ENCODE assay signal across 7 mouse cellular contexts in the genomic region with DNA sequence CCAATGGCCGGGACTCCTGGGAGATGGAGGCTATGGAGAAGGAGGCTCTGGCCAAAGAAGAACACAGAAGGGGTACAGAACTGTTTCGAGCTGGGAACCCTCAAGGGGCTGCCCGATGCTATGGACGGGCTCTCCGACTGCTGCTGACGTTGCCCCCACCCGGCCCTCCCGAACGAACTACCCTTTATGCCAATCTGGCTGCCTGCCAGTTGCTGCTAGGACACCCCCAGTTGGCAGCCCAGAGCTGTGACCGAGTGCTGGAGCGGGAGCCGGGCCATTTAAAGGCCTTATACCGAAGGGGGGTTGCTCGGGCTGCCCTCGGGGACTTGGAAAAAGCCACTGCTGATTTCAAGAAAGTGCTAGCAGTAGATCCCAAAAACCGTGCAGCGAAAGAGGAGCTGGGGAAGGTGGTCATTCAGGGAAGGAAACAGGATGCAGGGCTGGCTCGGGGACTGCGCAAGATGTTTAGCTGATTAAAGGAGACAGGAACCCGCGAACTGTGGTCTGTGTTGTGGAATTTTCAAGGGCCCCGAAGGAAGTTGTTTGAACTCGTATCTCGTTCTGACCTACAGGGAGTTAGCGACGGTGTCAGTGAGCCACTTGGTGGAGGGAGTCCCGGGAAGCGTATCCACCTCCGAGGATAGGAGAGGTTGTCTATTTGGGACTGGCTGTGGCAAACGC. TPM values are rescaled to one million over a fixed set of nuclear protein-coding genes. Genes with fewer than 3 reads are reported as not detected.
DNase-seq lines count a peak whose midpoint lies in the region; ATAC-seq and TF ChIP-seq lines count a peak whose summit lies in the region.

No protein-coding gene starts in this region.

- H3K9ac ChIP-seq in kidney, postnatal 0 days (ENCODE audit: low read depth, low read length), result no peak overlapping the region
- no peak overlapping the region for H3K9ac ChIP-seq in midbrain, embryonic 15.5 days

- peaks cover 18% of the 10 kb centered on the region; the same call in 1 of the 2 replicates for H3K36me3 ChIP-seq in kidney, postnatal 0 days (ENCODE audit: insufficient read depth, low read length)
- no peaks in the 10 kb centered on the region for H3K36me3 ChIP-seq in kidney, adult 2 months (ENCODE audit: control insufficient read depth, insufficient read depth, low read length)
- peaks cover 10% of the 10 kb centered on the region; the same call in 1 of the 2 replicates for H3K36me3 ChIP-seq in midbrain, embryonic 15.5 days (replicated peaks)

- 87% methylated on average over 30 of the region's 30 CpGs for WGBS in kidney, postnatal 0 days
- WGBS in kidney, adult 2 months, result 78% methylated on average over 30 of the region's 30 CpGs
- WGBS in midbrain, embryonic 15.5 days, result 88% methylated on average over 30 of the region's 30 CpGs

- H3K4me3 ChIP-seq in kidney, postnatal 0 days (replicated peaks; ENCODE audit: low read depth, low read length), result no peak overlapping the region
- no peak overlapping the region for H3K4me3 ChIP-seq in kidney, adult 2 months (ENCODE audit: insufficient read depth, low read depth, low read length)
- peak overlapping the region; percentile 70 for H3K4me3 ChIP-seq in midbrain, embryonic 15.5 days

- peak overlapping the region; percentile 77 for H3K4me2 ChIP-seq in kidney, postnatal 0 days (ENCODE audit: low read length)
- H3K4me2 ChIP-seq in midbrain, embryonic 15.5 days, result peak overlapping the region; percentile 82

- no peak for TF ChIP-seq CTCF in kidney, postnatal 0 days (IDR thresholded peaks at IDR 0.05; ENCODE audit: low read depth)
- no peak for TF ChIP-seq CTCF in kidney, adult 2 months (conservative IDR thresholded peaks at IDR 0.05; ENCODE audit: insufficient read depth, insufficient read length, low read depth, low read length)

- intact Hi-C loops in left cerebral cortex, postnatal 14 days (cut with DNase I), result no loop called here

- no peaks in the 10 kb centered on the region for H3K9me3 ChIP-seq in kidney, postnatal 0 days (replicated peaks; ENCODE audit: low read length)
- no peaks in the 10 kb centered on the region for H3K9me3 ChIP-seq in midbrain, embryonic 15.5 days

- no peak for ATAC-seq in kidney, postnatal 0 days (replicated peaks; ENCODE audit: low FRiP score, low read depth)
- 0 out of 2 replicates have a peak, but pooled peaks have one; percentile 6 for ATAC-seq in granulocyte monocyte progenitor cell, adult 5-6 weeks (replicated peaks; ENCODE audit: poor library complexity, severe bottlenecking)
- ATAC-seq in midbrain, embryonic 15.5 days (replicated peaks), result no peak
- no peak for ATAC-seq in megakaryocyte-erythroid progenitor cell, adult 5-6 weeks (replicated peaks; ENCODE audit: low FRiP score, low TSS enrichment, poor library complexity, severe bottlenecking)

- H3K4me1 ChIP-seq in kidney, postnatal 0 days (replicated peaks; ENCODE audit: insufficient read depth, low read length), result peaks cover 19% of the 10 kb centered on the region
- H3K4me1 ChIP-seq in kidney, adult 2 months (ENCODE audit: control insufficient read depth, insufficient read depth, low read length), result peaks cover 3% of the 10 kb centered on the region; the same call in 1 of the 2 replicates
- H3K4me1 ChIP-seq in midbrain, embryonic 15.5 days, result peaks cover 39% of the 10 kb centered on the region

- TF ChIP-seq POLR2A in kidney, adult 2 months (IDR thresholded peaks at IDR 0.05; ENCODE audit: low read depth, low read length), result no peak

- H3K27me3 ChIP-seq in kidney, postnatal 0 days (ENCODE audit: insufficient read depth, low read length), result no peaks in the 10 kb centered on the region
- no peaks in the 10 kb centered on the region for H3K27me3 ChIP-seq in kidney, adult 2 months (replicated peaks; ENCODE audit: control insufficient read depth, insufficient read depth, low read length)
- H3K27me3 ChIP-seq in midbrain, embryonic 15.5 days (replicated peaks), result no peaks in the 10 kb centered on the region

- DNase-seq in kidney, postnatal 0 days (ENCODE audit: low spot score), result no peak
- DNase-seq in kidney, adult 2 months, result no peak
- peak; percentile 78 for DNase-seq in cerebellum, adult 9-11 months
- DNase-seq in left cerebral cortex, postnatal 14 days (ENCODE audit: low spot score in 2 of 2), result no peak

- no peak overlapping the region for H3K27ac ChIP-seq in kidney, postnatal 0 days
- H3K27ac ChIP-seq in kidney, adult 2 months (ENCODE audit: insufficient read depth, low read depth, low read length), result no peak overlapping the region
- no peak overlapping the region for H3K27ac ChIP-seq in midbrain, embryonic 15.5 days

RNA-seq across cellular contexts. Expression of gene Atf6b, which starts 1.0 kb away (rescaled TPM):
- 62.0 and 65.8 TPM in 2 replicates for polyA plus RNA-seq in kidney, postnatal 0 days (2015; fragmentation: Nextera tagmentation; extraction: Ambion mirVana)
- polyA plus RNA-seq in kidney, adult 2 months (2012; rRNA removed), result 52.5 and 65.5 TPM in 2 replicates
- 38.3 and 42.5 TPM in 2 replicates for total RNA-seq in granulocyte monocyte progenitor cell, adult 5-6 weeks (2014; fragmentation: Nextera tagmentation)
- 31.9 and 44.6 TPM in 2 replicates for total RNA-seq in granulocyte monocyte progenitor cell, adult 5-6 weeks (2017)
- polyA plus RNA-seq in midbrain, embryonic 15.5 days (2015; fragmentation: Nextera tagmentation; extraction: Ambion mirVana), result 123 and 125 TPM in 2 replicates
- total RNA-seq in megakaryocyte-erythroid progenitor cell, adult 5-6 weeks (2014; fragmentation: Nextera tagmentation), result 20.6 and 31.3 TPM in 2 replicates
- 8.7 and 11.5 TPM in 2 replicates for total RNA-seq in megakaryocyte-erythroid progenitor cell, adult 5-6 weeks (2017)
- total RNA-seq in left cerebral cortex, postnatal 14 days (2021), result 10 to 100 TPM; 76.4 to 80.3 TPM

RNA-seq across cellular contexts. Expression of gene Fkbpl, which starts 1.4 kb away (rescaled TPM):
- 16.4 and 18.6 TPM in 2 replicates for polyA plus RNA-seq in kidney, postnatal 0 days (2015; fragmentation: Nextera tagmentation; extraction: Ambion mirVana)
- polyA plus RNA-seq in kidney, adult 2 months (2012; rRNA removed), result 5.5 and 5.8 TPM in 2 replicates
- total RNA-seq in granulocyte monocyte progenitor cell, adult 5-6 weeks (2014; fragmentation: Nextera tagmentation), result 2.9 and 10.3 TPM in 2 replicates
- total RNA-seq in granulocyte monocyte progenitor cell, adult 5-6 weeks (2017), result 12.4 and 21.8 TPM in 2 replicates
- polyA plus RNA-seq in midbrain, embryonic 15.5 days (2015; fragmentation: Nextera tagmentation; extraction: Ambion mirVana), result 14.6 and 16.0 TPM in 2 replicates
- 5.5 TPM in 2 replicates for total RNA-seq in megakaryocyte-erythroid progenitor cell, adult 5-6 weeks (2014; fragmentation: Nextera tagmentation)
- 14.7 and 26.2 TPM in 2 replicates for total RNA-seq in megakaryocyte-erythroid progenitor cell, adult 5-6 weeks (2017)
- total RNA-seq in left cerebral cortex, postnatal 14 days (2021), result 10 to 100 TPM; 16.1 to 16.7 TPM

RNA-seq across cellular contexts. Expression of gene Prrt1, which starts 16.6 kb away (rescaled TPM):
- polyA plus RNA-seq in kidney, postnatal 0 days (2015; fragmentation: Nextera tagmentation; extraction: Ambion mirVana), result 0.36 and 0.55 TPM in 2 replicates
- polyA plus RNA-seq in kidney, adult 2 months (2012; rRNA removed), result 2.7 and 3.2 TPM in 2 replicates
- total RNA-seq in granulocyte monocyte progenitor cell, adult 5-6 weeks (2014; fragmentation: Nextera tagmentation), result 0.88 TPM in 1 of 2 replicates, not detected in the other
- not detected in 2 replicates for total RNA-seq in granulocyte monocyte progenitor cell, adult 5-6 weeks (2017)
- 10.7 and 10.8 TPM in 2 replicates for polyA plus RNA-seq in midbrain, embryonic 15.5 days (2015; fragmentation: Nextera tagmentation; extraction: Ambion mirVana)
- total RNA-seq in megakaryocyte-erythroid progenitor cell, adult 5-6 weeks (2014; fragmentation: Nextera tagmentation), result 0.59 TPM in 1 of 2 replicates, not detected in the other
- total RNA-seq in megakaryocyte-erythroid progenitor cell, adult 5-6 weeks (2017), result 0.75 TPM in 1 of 2 replicates, not detected in the other
- total RNA-seq in left cerebral cortex, postnatal 14 days (2021), result 100 to 1,000 TPM; 195 to 228 TPM

RNA-seq across cellular contexts. Expression of gene Ppt2, which starts 17.7 kb away (rescaled TPM):
- 62.9 and 65.5 TPM in 2 replicates for polyA plus RNA-seq in kidney, postnatal 0 days (2015; fragmentation: Nextera tagmentation; extraction: Ambion mirVana)
- polyA plus RNA-seq in kidney, adult 2 months (2012; rRNA removed), result 118 and 123 TPM in 2 replicates
- 41.9 and 45.1 TPM in 2 replicates for total RNA-seq in granulocyte monocyte progenitor cell, adult 5-6 weeks (2014; fragmentation: Nextera tagmentation)
- total RNA-seq in granulocyte monocyte progenitor cell, adult 5-6 weeks (2017), result 20.4 and 23.3 TPM in 2 replicates
- polyA plus RNA-seq in midbrain, embryonic 15.5 days (2015; fragmentation: Nextera tagmentation; extraction: Ambion mirVana), result 20.0 and 20.9 TPM in 2 replicates
- 31.3 and 35.4 TPM in 2 replicates for total RNA-seq in megakaryocyte-erythroid progenitor cell, adult 5-6 weeks (2014; fragmentation: Nextera tagmentation)
- 10.4 and 17.0 TPM in 2 replicates for total RNA-seq in megakaryocyte-erythroid progenitor cell, adult 5-6 weeks (2017)
- 10 to 100 TPM; 39.3 to 45.7 TPM for total RNA-seq in left cerebral cortex, postnatal 14 days (2021)

RNA-seq across cellular contexts. Expression of gene Tnxb, which starts 24.4 kb away (rescaled TPM):
- 0.19 and 0.26 TPM in 2 replicates for polyA plus RNA-seq in kidney, postnatal 0 days (2015; fragmentation: Nextera tagmentation; extraction: Ambion mirVana)
- 5.5 and 8.5 TPM in 2 replicates for polyA plus RNA-seq in kidney, adult 2 months (2012; rRNA removed)
- not detected in 2 replicates for total RNA-seq in granulocyte monocyte progenitor cell, adult 5-6 weeks (2014; fragmentation: Nextera tagmentation)
- not detected in 2 replicates for total RNA-seq in granulocyte monocyte progenitor cell, adult 5-6 weeks (2017)
- 0.18 and 0.24 TPM in 2 replicates for polyA plus RNA-seq in midbrain, embryonic 15.5 days (2015; fragmentation: Nextera tagmentation; extraction: Ambion mirVana)
- not detected in 2 replicates for total RNA-seq in megakaryocyte-erythroid progenitor cell, adult 5-6 weeks (2014; fragmentation: Nextera tagmentation)
- not detected in 2 replicates for total RNA-seq in megakaryocyte-erythroid progenitor cell, adult 5-6 weeks (2017)
- 1 to 10 TPM; 1.5 to 1.8 TPM for total RNA-seq in left cerebral cortex, postnatal 14 days (2021)

Comparison
In these comparisons a context has a peak if more than half of its experiments do, and no peak if none do; other contexts are left out.
1. RNA of gene Prrt1, which starts 16.6 kb away (total RNA-seq): 195 to 228 TPM in left cerebral cortex, postnatal 14 days; 0.88 TPM in granulocyte monocyte progenitor cell, adult 5-6 weeks and 0.59 to 0.75 TPM in megakaryocyte-erythroid progenitor cell, adult 5-6 weeks; every median in the first group is over 100 times any median in the second.